Mouse (Mus musculus): Measurements from ENCODE around the gene Tnip3. TPM values are rescaled to one million over a fixed set of nuclear protein-coding genes. Genes with fewer than 3 reads are reported as not detected.
A peak's percentile ranks its signal among the peaks of the same experiment; 100 is the strongest.

Gene Tnip3
- total RNA-seq (2021), result not detected
- long read RNA-seq, experiment 1, result 0 reads
- long read RNA-seq, experiment 2, result 0 reads

- no peak for DNase-seq (ENCODE audit: low spot score)
These were observed at the start of gene Tnip3 for GRCm38 (mm10) chr6:65525192-65525591. TSS of gene Tnip3 (plus strand) at chr6:65525313.

DNA sequence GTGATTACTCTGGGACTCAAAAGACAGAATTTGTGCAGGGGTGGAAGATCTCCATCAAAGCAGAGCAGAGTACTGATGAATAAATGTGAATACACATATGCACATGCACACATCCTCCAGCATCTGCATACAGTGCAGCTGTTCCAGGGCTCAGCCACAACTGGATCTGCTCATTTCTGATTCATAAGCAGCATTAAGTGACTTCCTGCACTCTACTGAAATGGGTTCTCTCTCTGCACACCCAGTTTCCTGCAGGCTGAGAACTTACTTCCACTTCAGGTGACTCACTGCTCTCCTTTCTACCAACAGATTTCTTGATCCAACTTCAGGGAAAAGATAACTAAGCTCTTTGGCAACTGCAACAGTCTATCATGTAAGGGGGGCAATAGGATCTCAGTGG lies 26.3 kb upstream of the Tnip3 start:
- DNase-seq (ENCODE audit: low spot score), result no peak

DNA sequence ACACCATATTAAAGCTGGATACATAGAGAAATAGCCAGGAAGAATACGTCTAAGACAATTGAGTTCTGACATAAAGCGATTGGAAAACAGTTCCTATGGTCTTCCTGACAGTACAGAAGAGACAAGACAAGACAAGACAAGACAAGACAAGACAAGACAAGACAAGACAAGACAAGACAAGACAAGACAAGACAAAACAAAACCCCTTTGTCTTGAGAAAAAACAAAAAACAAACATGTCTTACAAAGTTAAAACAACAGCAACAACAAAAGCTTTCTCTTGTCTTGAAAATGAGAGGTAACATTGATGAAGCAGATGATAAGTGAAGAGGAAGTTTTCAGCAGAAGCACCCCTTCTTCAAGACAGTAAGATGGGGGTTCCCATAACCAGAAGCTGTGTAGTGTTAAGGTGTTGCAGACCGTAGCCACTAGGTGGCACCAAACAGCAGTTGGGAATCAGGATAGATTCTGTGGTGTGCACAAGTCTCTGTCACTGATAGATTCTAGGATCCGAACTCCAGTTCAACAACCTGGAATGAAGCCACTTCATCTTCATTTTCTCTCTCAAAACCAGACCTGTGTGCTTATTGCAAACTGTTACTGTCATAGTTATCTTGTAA lies 15.0 kb upstream of the Tnip3 start:
- peak; percentile 57 for DNase-seq (ENCODE audit: low spot score)

- DNase-seq (ENCODE audit: low spot score), result no peak
These were observed 11.3 kb upstream of the Tnip3 start for GRCm38 (mm10) chr6:65513813-65514212.

- DNase-seq (ENCODE audit: low spot score), result no peak
These were observed 8.4 kb upstream of the Tnip3 start for GRCm38 (mm10) chr6:65516759-65517158.

DNA sequence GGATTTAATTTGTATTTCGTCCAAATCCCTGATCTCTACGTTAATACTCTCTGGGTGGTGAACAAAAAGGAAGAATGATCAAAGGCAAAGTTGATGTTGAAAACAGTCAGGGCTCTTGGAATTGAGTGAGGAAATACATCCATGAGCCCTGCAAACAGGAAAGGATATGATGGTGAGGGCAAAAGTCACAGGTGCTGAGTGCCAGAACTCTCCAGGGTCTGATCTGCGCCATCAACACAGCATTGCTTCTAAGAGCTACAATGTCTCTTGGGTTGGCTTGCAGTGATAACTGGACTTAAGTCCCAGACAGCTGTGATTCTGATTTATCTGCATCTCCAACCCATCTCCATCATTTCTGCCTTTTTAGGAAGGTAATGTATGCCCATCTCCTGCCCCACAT lies 4.3 kb upstream of the Tnip3 start:
- no peak for DNase-seq (ENCODE audit: low spot score)

DNA sequence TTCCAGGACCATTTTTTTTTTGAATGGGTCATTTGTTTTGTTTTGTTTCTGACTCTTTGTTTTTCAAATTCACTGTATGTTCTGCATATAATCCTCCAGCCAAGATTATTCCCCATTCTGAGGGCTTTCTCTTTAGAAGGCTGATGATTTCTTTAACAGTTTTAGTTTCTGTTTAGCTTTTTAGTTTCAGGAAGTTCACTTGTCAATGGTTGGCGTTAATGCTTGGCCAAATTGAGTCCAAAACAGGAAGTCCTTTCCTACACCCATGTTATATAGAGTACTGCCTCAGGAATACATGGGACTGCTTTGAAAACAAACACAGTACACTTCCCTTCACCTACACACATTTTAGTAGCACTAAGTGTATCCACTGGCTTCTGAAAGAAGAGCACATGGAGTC lies 2.8 kb downstream of the Tnip3 start:
- no peak for DNase-seq (ENCODE audit: low spot score)

DNA sequence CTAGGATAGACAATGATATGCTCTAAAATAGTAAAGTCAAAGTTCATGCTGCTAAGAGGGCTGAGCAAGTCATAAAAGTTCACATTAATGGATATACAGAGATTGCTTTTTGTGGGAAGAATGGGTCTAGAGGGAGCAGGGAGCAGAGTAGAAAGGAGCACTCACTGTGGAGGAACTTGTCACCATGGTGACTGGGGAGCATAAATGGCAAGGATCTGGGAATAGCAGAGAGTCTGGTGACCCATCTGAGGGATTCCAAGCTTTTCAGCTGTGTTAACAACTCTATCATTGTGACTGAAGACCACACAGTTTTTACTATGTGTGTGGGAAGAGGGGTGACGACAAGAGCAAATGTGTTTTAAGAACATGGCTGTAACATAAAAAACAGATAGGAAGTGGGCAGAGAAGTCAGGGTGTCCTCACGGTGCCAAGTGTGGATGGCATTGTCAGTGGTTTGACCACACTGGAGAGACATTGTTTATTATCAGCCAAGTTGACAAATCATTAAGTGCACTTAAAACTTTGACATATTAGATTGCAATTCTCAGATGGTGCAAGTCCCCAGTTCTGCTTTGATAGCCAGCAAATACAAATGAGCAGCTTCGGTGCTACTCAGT lies 6.2 kb downstream of the Tnip3 start:
- no peak for DNase-seq (ENCODE audit: low spot score)

- no peak for DNase-seq (ENCODE audit: low spot score)
These were observed 8.6 kb downstream of the Tnip3 start for GRCm38 (mm10) chr6:65533687-65534086.

DNA sequence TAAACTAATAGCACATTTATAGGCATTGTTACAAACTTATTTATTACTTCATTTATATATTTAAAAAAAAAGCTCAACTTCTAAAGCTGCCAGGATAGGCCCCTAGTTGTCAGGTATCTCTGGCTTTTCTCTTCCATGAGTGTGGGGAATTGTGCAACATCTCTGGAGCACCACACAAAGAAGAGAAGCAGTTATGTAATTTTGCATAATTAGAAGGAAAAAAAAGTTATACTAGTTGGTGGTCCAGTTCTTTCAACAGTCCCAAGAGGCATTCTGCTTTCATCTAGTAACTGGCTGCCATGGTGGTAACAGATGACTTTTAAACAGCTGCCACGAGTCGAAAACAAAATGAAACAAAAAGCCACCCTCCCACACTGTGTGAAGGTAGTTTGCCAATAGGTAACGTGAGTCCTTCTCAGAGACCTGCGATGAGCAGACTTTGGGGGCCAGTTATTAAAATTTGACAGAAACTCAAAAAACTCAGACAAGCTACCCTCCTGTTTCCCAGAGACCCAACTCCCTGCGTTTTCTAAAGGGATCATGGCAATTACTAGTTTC lies 12.3 kb downstream of the Tnip3 start:
- DNase-seq (ENCODE audit: low spot score), result no peak

GRCm38 (mm10) chr6:65538022-65538652 lies 13.0 kb downstream of the Tnip3 start:
- no peak for DNase-seq (ENCODE audit: low spot score)

- no peak for DNase-seq (ENCODE audit: low spot score)
These were observed 13.8 kb downstream of the Tnip3 start for GRCm38 (mm10) chr6:65538921-65539320.

GRCm38 (mm10) chr6:65540138-65540537 lies 15.0 kb downstream of the Tnip3 start:
- DNase-seq (ENCODE audit: low spot score), result no peak

DNA sequence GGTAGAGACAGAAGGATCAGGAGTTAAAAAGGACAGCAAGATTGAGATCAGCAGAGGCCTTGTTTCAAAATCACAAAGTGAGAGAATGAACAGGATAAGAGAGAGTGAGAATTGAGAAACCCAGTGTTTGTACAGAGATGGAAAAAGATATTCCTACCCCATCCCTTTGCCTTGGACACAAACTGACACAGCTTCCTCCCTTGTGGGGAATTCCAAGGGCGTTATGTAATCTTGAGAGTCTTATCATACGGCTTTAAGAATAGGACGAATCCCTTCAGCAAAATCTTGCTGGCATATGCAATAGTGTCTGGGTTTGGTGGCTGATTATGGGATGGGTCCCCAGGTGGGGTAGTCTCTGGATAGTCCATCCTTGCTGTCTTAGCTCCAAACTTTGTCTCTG lies 16.0 kb downstream of the Tnip3 start:
- DNase-seq (ENCODE audit: low spot score), result peak; percentile 40

- no peak for DNase-seq (ENCODE audit: low spot score)
These were observed 17.3 kb downstream of the Tnip3 start for GRCm38 (mm10) chr6:65542391-65542790.

GRCm38 (mm10) chr6:65542913-65543312 lies 17.8 kb downstream of the Tnip3 start:
- DNase-seq (ENCODE audit: low spot score), result no peak

DNA sequence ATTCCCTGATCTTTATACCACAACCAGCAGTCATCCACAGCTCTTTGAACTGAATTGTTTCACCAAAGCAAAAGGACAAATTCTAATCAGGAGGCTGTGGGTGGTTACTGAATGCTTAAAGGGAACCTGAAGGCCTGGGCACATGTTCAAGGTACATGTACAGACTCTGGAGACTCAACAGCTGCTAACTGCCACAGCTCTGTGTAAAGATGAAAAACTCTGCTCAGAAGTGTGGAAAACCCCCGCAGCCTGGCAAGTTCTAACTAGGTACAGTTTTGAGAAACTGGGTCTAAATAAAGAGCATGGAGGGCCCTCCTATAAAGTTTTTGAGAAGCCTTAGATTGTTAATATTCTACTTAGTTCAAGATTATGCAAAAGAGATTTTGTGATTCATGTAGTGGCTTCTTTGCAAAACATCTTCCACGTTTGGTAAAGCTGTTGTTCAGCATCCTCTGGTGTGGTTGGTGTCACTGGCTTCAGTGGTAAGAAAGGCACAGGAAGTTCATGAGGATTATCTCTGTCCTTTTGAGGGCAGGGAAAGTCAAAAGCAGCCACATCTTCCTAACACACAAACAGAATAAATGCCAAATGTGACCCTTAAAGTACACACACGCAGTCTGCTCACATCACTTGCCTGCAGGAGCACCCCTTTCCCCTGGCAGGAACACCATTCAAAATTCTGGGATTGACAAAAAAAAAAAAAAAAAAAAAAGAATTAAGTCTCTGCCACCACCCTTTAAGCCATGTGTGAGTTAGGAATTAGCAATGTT lies 39.0 kb downstream of the Tnip3 start:
- DNase-seq (ENCODE audit: low spot score), result no peak

DNA sequence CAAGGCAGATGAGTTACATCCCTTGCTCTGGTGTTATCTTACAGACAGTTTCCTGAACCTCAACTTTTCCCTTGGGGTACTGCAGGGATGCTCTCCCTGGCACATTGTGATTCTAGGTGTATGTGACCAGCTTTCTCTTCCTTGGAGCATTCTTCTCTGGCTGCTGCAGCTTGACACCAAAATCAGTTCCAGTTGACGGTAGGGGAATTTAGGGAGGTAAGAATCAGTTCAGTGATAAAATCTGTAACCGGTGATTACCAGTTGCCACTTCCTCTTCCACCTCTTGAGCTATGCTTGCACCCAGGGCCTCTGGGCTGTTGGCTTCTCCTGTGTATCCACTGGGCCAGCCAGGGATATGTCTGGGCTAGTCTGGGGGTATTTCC lies 39.5 kb downstream of the Tnip3 start:
- DNase-seq (ENCODE audit: low spot score), result no peak

GRCm38 (mm10) chr6:65569741-65570140 lies 44.6 kb downstream of the Tnip3 start:
- peak; percentile 46 for DNase-seq (ENCODE audit: low spot score)

- DNase-seq (ENCODE audit: low spot score), result no peak
These were observed 53.2 kb downstream of the Tnip3 start for GRCm38 (mm10) chr6:65578151-65578973.

- no peak for DNase-seq (ENCODE audit: low spot score)
These were observed 57.9 kb downstream of the Tnip3 start for GRCm38 (mm10) chr6:65583029-65583428.
